Mouse (Mus musculus): ENCODE data around the gene R3hdm2.

R3hdm2 gene

GRCm38 (mm10) chr10:127492118-127492517, 112.0 kb downstream of the R3hdm2 start:
- DNase-seq (ENCODE audit: low spot score): no peak

DNA sequence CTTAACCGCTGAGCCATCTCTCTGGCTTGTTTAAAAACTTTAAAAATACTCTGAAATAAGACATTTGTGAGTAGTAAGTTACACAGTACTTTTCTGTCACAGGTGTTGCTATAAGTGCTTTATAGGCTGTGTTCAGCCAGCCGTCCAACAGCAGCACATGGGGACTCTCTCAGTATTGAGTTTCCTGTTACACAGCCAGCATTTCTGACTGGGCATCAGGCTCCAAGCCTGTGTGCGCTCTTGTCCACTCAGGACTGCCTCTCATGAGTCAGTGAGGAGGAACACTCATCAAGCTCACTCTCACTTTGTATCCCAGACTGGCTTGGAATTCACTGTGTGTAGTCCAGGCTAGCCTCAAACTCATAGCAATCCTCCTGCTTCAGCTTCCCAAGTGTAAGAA, 116.0 kb downstream of the R3hdm2 start:
- no peak for DNase-seq (ENCODE audit: low spot score)

- DNase-seq (ENCODE audit: low spot score): no peak
These were observed 119.4 kb downstream of the R3hdm2 start for GRCm38 (mm10) chr10:127499516-127499915.

DNA sequence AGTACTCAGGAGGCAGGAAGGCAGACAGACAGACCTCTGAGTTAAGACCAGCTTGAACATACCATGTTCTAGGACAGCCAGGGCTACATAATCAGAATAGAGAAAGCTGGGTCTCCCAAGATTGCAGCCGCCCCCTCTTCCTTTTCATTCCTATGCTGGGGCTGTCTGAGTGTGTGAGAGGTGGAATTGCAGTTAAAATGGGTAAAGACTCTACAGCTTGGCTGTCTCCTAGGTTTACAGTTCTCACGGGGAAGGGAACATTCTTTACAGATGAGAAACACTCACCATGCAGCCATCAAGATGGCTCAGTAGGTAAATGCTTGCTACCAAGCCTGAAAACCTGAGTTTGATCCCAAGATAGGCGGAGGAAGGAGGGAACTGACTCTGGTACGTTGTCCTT, 119.9 kb downstream of the R3hdm2 start:
- DNase-seq (ENCODE audit: low spot score): no peak

DNA sequence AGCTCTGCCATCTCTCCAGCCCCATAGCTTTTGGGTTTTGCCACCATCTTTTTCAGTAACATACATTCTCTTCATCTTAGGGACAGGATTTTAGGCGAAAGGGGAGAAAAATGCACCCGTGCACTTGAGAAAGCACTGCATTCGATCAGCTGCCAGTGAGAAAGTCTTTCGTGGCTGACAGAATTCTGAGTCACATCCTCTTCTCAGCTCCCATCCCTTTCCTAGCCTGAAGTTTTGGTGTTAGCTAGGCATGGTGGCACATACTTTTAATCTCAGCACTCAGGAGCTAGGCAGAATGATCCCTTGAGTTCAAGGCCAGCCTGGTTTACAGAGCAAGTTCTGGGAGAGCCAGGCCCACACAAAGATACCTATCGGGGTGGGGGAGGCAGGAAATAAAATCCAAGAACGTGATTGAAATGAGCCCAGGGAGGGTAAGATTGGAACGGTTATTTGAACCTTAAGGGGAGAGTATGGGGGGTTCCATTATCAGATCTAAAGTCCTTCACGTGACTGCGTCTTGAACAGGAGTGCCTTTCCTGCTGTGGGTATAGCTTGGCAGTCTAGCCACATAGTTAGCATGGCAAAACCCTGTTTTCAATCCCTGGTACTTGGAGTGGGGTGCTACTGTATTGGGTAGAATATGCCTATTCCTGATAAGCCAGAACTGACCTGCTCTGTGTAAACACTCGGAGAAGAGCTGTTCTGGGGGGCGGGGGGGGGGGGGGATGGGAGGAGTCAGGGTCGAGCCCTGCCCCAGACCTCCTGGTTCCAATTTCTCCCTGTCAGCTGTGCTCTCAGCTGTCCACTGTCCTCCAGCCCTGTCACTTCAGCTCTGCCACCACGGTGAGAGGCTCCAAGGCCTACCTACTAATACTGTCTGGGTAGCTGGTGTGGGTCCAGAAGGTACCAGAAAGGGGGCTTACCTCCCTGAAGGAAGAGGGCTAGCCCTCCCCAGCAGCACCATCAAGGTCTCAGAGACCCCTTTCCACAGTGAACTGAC, 121.1 kb downstream of the R3hdm2 start, which contains the start of gene Stac3:
TSS of gene Stac3 (plus strand) at position 793 of the 1,000 bp plus-strand sequence.
- no peak for DNase-seq (ENCODE audit: low spot score)

DNA sequence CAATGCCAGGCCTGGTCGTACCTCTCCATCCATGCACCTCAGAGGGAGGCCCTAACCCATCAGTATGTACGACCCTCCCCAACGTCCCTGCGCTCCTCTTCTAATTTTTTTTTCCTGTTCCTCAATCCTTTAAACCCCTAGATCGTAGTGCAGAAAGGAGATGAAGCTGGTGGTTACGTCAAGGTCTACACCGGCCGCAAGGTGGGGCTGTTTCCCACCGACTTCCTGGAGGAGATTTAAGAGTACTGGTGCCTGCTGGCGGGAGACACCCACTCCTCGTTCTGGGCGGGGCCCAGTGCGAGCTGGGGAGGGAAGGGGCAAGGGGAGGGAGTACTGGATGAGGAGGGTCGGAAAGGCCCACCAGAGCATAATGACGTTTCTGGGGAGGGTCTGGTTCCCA, 128.1 kb downstream of the R3hdm2 start:
- DNase-seq (ENCODE audit: low spot score): peak; percentile 88

DNA sequence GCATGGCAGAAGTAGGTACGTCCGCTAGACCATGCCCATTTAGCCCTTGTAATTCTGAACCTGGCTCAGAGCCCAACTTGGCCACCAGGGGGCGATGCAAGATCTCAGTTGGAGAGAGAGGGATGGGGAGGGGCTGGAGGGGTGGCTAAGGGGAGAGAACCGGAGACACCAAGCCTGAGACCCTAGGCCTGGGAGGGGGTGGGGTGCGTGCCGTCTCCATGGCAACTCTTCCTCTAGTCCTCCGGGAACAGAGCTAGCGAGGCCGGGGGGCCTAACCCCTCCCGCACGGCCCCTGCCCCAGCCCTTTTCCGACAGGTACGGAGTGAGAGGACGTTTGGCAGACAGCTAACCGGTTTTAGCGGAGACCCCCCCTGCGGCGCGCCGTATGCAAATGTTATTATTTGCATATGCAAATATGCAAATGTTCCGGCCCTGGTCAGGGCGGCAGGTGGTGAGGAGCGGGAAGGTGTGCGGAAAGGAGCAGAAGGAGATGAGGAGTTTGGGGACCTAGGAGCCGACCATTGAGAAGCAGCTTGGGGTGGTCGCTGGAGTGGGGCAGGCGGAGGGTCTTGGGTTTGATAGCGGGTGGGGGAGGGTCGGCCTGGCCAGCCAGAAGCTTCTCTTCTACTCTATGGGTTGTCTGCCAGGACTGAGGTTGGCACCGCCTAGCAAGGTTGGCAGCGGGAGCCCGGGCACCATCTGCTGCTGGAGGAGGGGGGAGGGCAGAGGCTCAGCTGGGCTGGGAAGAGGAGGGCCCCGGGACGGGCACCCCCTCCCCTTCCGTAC, 129.1 kb downstream of the R3hdm2 start:
- peak; percentile 93 for DNase-seq (ENCODE audit: low spot score)

DNA sequence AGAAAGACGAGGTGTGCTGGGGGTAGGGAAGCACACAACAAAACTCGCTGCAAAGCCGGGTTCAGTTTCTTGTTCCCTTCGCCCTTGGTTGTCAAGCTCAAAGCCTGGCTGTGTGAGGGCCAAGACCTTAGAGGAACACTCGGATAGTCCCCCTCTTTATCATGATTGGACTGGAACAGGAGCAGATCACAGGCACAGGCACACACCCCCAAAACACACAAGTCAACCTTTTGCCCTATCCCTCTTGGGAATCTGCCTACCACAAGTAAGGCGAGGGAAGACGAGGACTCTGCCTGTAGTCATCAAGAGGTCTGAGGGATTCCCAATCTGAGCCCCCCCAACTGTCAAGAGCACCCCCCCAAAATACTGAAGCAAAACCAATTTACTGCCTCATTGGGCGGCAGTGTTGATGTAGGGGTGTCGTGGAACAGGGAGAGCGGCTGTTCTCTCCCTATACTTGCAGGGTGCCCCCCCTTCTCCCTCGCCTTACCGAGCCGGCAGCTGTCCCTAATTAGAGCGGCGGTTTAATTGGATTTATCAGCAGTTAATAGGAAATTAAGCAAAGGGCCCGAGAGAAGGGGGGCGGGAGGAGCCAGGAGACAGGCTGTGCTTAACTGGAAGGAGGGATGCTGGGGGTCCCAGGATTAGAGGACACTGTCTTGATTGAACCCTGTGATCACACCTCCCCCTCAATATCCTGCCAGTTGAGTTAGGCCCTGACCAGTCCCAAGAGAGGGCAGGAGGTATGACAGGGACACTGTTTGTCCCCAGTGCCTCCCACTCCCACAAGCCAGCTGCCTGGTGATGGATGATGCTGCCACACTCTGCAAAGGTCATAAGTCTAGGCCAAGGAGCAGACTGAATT, 129.9 kb downstream of the R3hdm2 start:
- no peak for DNase-seq (ENCODE audit: low spot score)

GRCm38 (mm10) chr10:127510895-127511617, 130.9 kb downstream of the R3hdm2 start:
- DNase-seq (ENCODE audit: low spot score): no peak

- peak; percentile 56 for DNase-seq (ENCODE audit: low spot score)
These were observed 131.6 kb downstream of the R3hdm2 start for GRCm38 (mm10) chr10:127511634-127512306.

DNA sequence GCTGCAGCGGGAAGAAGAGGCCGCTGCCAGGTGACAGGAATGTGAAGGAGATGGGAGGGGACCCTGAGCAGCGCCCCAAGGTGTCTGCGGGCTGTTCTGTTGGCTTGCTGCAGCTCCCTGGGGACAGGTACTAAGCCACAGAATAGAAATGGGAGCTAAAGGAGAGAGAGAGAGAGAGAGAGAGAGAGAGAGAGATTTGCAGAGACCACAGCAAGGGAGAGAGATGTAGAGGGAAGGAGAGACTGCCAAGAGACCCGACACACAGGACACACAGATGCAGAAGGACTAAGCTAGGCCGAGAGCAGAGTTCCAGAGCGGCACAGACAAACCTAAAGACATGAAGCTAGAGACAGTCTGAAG, 132.2 kb downstream of the R3hdm2 start:
- no peak for DNase-seq (ENCODE audit: low spot score)

DNA sequence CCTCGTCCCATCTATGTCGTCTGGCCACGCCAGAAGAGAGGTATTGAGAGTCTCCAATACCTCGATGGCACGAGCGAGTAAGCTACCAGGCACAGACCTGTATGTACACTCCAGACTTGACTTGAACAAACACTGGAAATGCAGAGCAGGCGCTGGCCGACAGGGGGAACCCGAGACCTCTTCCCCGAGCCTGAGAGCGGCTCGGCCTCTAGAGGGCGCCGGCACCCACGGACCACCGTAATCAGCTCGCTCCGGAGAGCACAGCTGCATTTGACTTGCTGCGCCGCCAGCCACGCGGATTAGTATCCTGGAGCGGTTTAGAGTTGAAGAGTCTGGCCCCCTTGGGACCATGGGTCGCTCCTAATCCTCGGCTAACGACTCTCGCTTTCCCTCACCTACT, 132.7 kb downstream of the R3hdm2 start:
- DNase-seq (ENCODE audit: low spot score): peak; percentile 96

DNA sequence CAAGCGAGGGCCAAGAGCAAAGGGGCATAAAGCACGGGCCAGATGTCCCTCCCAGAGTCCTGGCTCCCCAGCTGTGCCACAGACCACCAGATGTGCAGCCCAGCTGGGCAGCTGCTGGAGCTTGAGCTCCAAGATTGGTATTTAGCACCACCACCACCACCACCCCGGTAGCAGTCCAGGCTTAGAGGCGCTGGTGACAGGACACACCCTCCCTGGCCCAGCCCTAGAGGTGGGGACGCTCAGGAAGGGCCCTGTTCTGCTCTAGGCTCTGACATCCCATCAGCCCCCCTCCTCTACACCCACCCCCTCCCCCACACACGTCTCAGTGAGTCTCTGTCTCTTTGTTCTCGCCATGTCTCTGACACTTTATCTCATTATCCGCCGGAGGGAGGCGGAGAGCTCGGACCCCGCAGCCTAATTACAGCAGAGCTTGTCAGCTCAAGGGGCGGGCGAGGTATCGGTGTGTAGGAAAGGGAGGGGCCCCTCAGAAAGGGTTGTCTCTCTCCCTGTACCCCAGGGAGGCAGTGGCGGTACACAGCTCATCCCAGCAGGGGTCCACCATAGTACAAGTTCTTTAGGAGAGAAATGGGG, 133.5 kb downstream of the R3hdm2 start:
- DNase-seq (ENCODE audit: low spot score): no peak

GRCm38 (mm10) chr10:127514111-127514698, 134.1 kb downstream of the R3hdm2 start:
- DNase-seq (ENCODE audit: low spot score): no peak

- DNase-seq (ENCODE audit: low spot score): no peak
These were observed 134.6 kb downstream of the R3hdm2 start, which contains the start of gene Ndufa4l2 for GRCm38 (mm10) chr10:127514764-127515163. Ndufa4l2 (plus strand) TSS chr10:127514967.

DNA sequence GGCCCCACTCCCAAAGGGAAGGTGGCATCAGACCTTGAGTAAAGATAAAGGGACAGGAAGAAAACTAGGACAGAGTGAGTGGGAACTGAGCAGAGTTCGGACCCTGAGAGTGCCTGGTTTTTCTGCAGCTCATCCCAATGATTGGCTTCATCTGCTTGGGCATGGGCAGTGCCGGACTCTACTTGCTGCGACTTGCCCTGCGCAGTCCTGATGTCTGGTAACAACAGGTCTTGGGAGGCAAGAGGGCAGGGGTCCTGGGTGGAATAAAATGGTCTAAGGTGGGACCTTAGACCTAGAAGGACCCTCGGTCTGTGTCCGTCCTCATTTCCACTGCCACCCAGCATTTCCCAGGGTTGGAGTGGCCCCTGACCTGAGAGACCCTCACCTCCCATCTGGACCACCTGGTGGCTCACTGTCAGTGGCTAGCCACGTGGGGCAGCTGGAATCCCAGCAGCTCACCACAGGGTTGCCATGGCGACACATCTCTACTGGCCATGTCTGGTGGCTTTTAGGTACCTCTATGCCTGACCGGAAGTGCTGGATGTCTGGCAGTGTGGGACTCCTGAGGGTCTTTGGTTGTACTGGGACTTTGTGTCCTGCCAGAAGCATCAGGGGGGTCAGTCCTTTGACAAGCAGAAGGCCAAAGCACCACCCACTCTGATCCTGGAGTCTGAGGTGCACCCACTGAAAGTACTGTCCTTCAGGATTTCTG, 135.3 kb downstream of the R3hdm2 start:
- no peak for DNase-seq (ENCODE audit: low spot score)

DNA sequence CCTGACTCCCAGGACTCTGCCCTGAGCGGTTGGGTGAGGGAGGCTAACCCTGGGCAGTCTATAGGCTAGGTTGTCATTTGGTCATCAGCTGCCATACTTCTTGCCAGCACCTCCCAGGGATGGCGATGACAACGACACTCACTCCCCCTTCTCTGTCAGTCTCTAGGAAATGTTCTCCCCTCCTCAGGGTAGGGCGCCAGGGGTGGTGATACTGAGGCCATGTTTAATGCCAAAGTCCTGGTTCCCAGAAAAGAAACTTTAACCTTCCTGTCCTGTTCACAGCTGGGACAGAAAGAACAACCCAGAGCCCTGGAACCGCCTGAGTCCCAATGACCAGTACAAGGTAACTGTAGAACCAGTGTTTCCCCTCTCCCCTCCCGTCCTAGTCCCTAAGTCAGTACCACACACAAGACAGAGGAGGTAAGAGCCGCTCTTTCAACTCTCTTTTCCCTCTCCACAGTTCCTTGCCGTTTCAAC, 135.9 kb downstream of the R3hdm2 start:
- no peak for DNase-seq (ENCODE audit: low spot score)

GRCm38 (mm10) chr10:127516576-127517260, 136.6 kb downstream of the R3hdm2 start:
- no peak for DNase-seq (ENCODE audit: low spot score)

Measured in testis, postnatal 10 days (tissue).